Mouse (Mus musculus): ENCODE results near the gene Wnk2. TPM values are rescaled to one million over a fixed set of nuclear protein-coding genes. Genes with fewer than 3 reads are reported as not detected.

Wnk2 gene
- total RNA-seq, 2 experiments from 2014 or later: 112 to 118 TPM

GRCm38 (mm10) chr13:49021693-49022092, 126.1 kb downstream of the Wnk2 start:
- intact Hi-C loops (cut with DNase I): no loop called here
- DNase-seq (ENCODE audit: low spot score in 2 of 2): no peak

GRCm38 (mm10) chr13:49020152-49020551, 127.7 kb downstream of the Wnk2 start:
- intact Hi-C loops (cut with DNase I): no loop called here
- DNase-seq (ENCODE audit: low spot score in 2 of 2): no peak

GRCm38 (mm10) chr13:49017375-49017774, 130.4 kb downstream of the Wnk2 start:
- DNase-seq (ENCODE audit: low spot score in 2 of 2): no peak
- intact Hi-C loops (cut with DNase I): no loop called here

- peak; percentile 89 to 96 for DNase-seq (ENCODE audit: low spot score in 2 of 2)
- intact Hi-C loops (cut with DNase I): no loop called here
These were observed 131.5 kb downstream of the Wnk2 start for GRCm38 (mm10) chr13:49016311-49016761.

- intact Hi-C loops (cut with DNase I): no loop called here
- DNase-seq (ENCODE audit: low spot score in 2 of 2): peak in 1 of 2 experiments; percentile 30
These were observed 132.2 kb downstream of the Wnk2 start for GRCm38 (mm10) chr13:49015366-49016306.

GRCm38 (mm10) chr13:49013206-49013794, 134.5 kb downstream of the Wnk2 start:
- intact Hi-C loops (cut with DNase I): no loop called here
- DNase-seq (ENCODE audit: low spot score in 2 of 2): no peak

GRCm38 (mm10) chr13:49001691-49002090, 146.1 kb downstream of the Wnk2 start:
- intact Hi-C loops (cut with DNase I): no loop called here
- peak in 1 of 2 experiments; percentile 28 for DNase-seq (ENCODE audit: low spot score in 2 of 2)

- intact Hi-C loops (cut with DNase I): loop anchor here (10.0 kb wide), 1 partner anchor 344 kb away; no protein-coding TSS in a partner anchor
- peak; percentile 52 to 77 for DNase-seq (ENCODE audit: low spot score in 2 of 2)
These were observed 149.2 kb downstream of the Wnk2 start for GRCm38 (mm10) chr13:48998591-48998990.

- intact Hi-C loops (cut with DNase I): loop anchor here (10.0 kb wide), 1 partner anchor 342 kb away; no protein-coding TSS in a partner anchor
- DNase-seq (ENCODE audit: low spot score in 2 of 2): peak; percentile 39 to 43
These were observed 151.1 kb downstream of the Wnk2 start for GRCm38 (mm10) chr13:48996731-48997130.

GRCm38 (mm10) chr13:48994903-48995302, 152.9 kb downstream of the Wnk2 start:
- intact Hi-C loops (cut with DNase I): loop anchor here (10.0 kb wide), 1 partner anchor 340 kb away; no protein-coding TSS in a partner anchor
- no peak for DNase-seq (ENCODE audit: low spot score in 2 of 2)

GRCm38 (mm10) chr13:48992914-48993313, 154.9 kb downstream of the Wnk2 start:
- peak in 1 of 2 experiments; percentile 42 for DNase-seq (ENCODE audit: low spot score in 2 of 2)
- intact Hi-C loops (cut with DNase I): loop anchor here (10.0 kb wide), 1 partner anchor 338 kb away; no protein-coding TSS in a partner anchor

- intact Hi-C loops (cut with DNase I): loop anchor here (10.0 kb wide), 1 partner anchor 335 kb away; no protein-coding TSS in a partner anchor
- DNase-seq (ENCODE audit: low spot score in 2 of 2): no peak
These were observed 157.7 kb downstream of the Wnk2 start for GRCm38 (mm10) chr13:48990138-48990537.

Other genes with a start within 250 kb of the Wnk2 start
- gene Fam120a, start 180.0 kb downstream of the Wnk2 start, total RNA-seq (2021): 100 to 1,000 TPM; 127 to 130 TPM
- gene Ninj1, start 39.5 kb upstream of the Wnk2 start, total RNA-seq (2021): 10 to 100 TPM; 19.5 to 28.5 TPM
- gene Card19, start 68.0 kb upstream of the Wnk2 start, total RNA-seq (2021): 10 to 100 TPM in 1 of 2 experiments, 1 to 10 TPM in 1; 9.9 to 14.1 TPM
- 1 to 10 TPM; 2.5 to 5.0 TPM for gene Susd3, start 100.7 kb upstream of the Wnk2 start, total RNA-seq (2021)
- 1 to 10 TPM; 6.7 to 7.0 TPM for gene Fgd3, start 172.3 kb upstream of the Wnk2 start, total RNA-seq (2021)
- 10 to 100 TPM; 43.2 to 44.1 TPM for gene Bicd2, start 193.6 kb upstream of the Wnk2 start, total RNA-seq (2021)

All from left cerebral cortex, postnatal 14 days (tissue).